Mouse (Mus musculus): Measurements from ENCODE around the gene Nek6.

DNA sequence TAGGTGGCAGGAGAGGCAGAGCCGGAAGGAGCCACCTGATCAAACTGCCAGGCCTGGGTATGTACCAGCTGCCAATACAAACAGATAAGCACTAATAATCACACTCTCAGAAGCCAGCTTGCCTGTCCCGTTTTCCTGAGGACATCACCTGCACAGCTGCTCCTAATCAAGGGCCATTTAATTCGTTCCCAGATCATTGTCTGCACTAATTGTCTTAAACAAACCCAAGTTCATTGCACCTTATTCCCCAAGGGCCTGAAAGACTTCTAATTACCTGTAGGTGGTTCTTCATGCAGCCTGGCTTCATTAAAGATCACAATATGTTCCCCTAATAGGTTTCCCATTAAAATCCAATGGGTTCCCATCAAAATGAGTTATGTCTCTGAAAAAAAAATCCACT is 49.1 kb upstream of the Nek6 start:
- TF ChIP-seq CTCF (IDR thresholded peaks at IDR 0.05; ENCODE audit: low read depth) (no peak), EP300 (optimal IDR thresholded peaks at IDR 0.05) (no peak)

Data from stomach, postnatal 0 days (tissue).